Mouse (Mus musculus) midbrain, embryonic 12.5 days (tissue): ENCODE measurements at regions not wholly inside any gene's neighbourhood (a gene's known extent, or its start where the extent isn't known, plus 50 kb on each side); places are given as distances from the start of the nearest gene placed in this dataset.

Experiments
- ATAC-seq: fragments of 200-750 bp; cut with Nextera tagmentation; 2 replicates; pipeline ENCODE4 v1.8.0; 2017; ENCODE audit warnings: low read depth, moderate TSS enrichment, moderate library complexity; ENCODE audit not compliant: low FRiP score
- H3K27ac ChIP-seq: fragments of 300-500 bp; sonication (generic); replicated peaks from 2 replicates; pipeline ENCODE4 v1.5.1; 2016; ENCODE audit warnings: mild to moderate bottlenecking
- H3K27me3 ChIP-seq: fragments of 300-500 bp; sonication (generic); 2 replicates; pipeline ENCODE4 v1.6.1; 2016; ENCODE audit warnings: mild to moderate bottlenecking
- H3K36me3 ChIP-seq: fragments of 300-500 bp; sonication (generic); 2 replicates; pipeline ENCODE4 v1.6.1; 2016
- H3K4me1 ChIP-seq: fragments of 300-500 bp; sonication (generic); 2 replicates; pipeline ENCODE4 v1.6.1; 2016
- H3K4me2 ChIP-seq: fragments of 300-500 bp; sonication (generic); replicated peaks from 2 replicates; pipeline ENCODE4 v1.6.1; 2016; ENCODE audit warnings: mild to moderate bottlenecking, moderate library complexity
- H3K4me3 ChIP-seq: fragments of 300-500 bp; sonication (generic); 2 replicates; pipeline ENCODE4 v1.5.1; 2016; ENCODE audit warnings: mild to moderate bottlenecking
- H3K9ac ChIP-seq: fragments of 300-500 bp; sonication (generic); replicated peaks from 2 replicates; pipeline ENCODE4 v1.6.1; 2016; ENCODE audit warnings: mild to moderate bottlenecking, moderate library complexity
- H3K9me3 ChIP-seq: fragments of 300-500 bp; sonication (generic); 2 replicates; pipeline ENCODE4 v1.6.1; 2016; ENCODE audit warnings: mild to moderate bottlenecking
- WGBS: fragments of 180-500 bp; shearing (Covaris S2); methylation state at CpG from one replicate; pipeline ENCODE4 v1.1.7; 2016; 5-methylcytosine and 5-hydroxymethylcytosine counted together

DNA sequence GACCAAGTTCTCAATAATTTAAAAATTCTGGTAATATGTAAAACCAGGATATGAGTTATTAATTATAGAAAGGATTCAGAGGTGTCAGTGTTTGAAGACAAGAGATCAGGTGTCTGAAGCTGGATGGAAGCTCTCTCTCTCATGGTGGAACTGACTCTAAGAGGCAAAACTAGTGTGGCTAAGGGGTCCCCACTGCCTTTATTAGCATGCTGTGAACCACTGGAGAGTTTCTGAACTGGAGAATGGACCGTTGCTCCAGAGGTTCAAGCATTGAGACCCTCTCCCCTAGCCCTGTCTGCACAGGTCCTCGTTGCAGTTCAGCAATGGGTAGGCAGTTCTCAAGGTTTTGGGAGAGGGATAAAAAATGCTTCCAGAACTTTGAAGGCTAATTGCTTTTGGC lies 191.4 kb upstream of the Gm5148 start:
- H3K4me1 ChIP-seq: peaks cover 8% of the 10 kb centered on the region; the same call in 1 of the 2 replicates
- no peak overlapping the region for H3K9ac ChIP-seq
- H3K36me3 ChIP-seq: no peaks in the 10 kb centered on the region
- H3K9me3 ChIP-seq: no peaks in the 10 kb centered on the region
- no peak for ATAC-seq
- no peak overlapping the region for H3K27ac ChIP-seq
- WGBS: 65% methylated on average over 2 of the region's 2 CpGs
- peaks cover 14% of the 10 kb centered on the region for H3K27me3 ChIP-seq
- no peak overlapping the region for H3K4me2 ChIP-seq
- H3K4me3 ChIP-seq: no peak overlapping the region

DNA sequence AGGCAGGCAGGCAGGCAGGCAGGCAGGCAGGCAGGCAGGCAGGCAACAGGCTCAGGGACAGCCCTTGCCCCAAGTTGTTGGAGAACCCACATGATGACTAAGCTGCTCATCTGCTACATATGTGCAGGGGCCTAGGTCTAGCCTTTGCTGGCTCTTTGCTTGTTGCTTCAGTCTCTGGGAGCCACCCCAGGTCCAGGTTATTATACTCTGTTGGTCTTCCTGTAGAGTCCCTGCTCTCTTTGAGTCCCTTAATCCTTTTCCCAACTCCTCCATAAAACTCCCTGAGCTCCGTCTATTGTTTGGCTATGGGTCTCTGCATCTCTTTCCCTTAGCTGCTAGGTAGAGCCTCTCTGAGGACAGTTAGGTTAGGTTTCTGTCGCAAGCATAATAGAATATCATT lies 189.8 kb upstream of the Gm5148 start:
- Histone ChIP-seq H3K4me3 (no peak overlapping the region), H3K36me3 (no peaks in the 10 kb centered on the region), H3K4me2 (no peak overlapping the region), H3K9ac (no peak overlapping the region), H3K9me3 (no peaks in the 10 kb centered on the region), H3K4me1 (peaks cover 8% of the 10 kb centered on the region; the same call in 1 of the 2 replicates), H3K27ac (no peak overlapping the region), H3K27me3 (peaks cover 12% of the 10 kb centered on the region)
- 87% methylated on average over 2 of the region's 2 CpGs for WGBS
- ATAC-seq: no peak

GRCm38 (mm10) chr3:37909821-37910220 lies 185.5 kb upstream of the Gm5148 start:
- H3K27me3 ChIP-seq: peaks cover 6% of the 10 kb centered on the region
- no peaks in the 10 kb centered on the region for H3K9me3 ChIP-seq
- H3K4me3 ChIP-seq: no peak overlapping the region
- H3K9ac ChIP-seq: no peak overlapping the region
- no peak overlapping the region for H3K27ac ChIP-seq
- WGBS: 96% methylated on average over 4 of the region's 4 CpGs
- H3K36me3 ChIP-seq: no peaks in the 10 kb centered on the region
- no peaks in the 10 kb centered on the region for H3K4me1 ChIP-seq
- no peak overlapping the region for H3K4me2 ChIP-seq
- ATAC-seq: no peak

DNA sequence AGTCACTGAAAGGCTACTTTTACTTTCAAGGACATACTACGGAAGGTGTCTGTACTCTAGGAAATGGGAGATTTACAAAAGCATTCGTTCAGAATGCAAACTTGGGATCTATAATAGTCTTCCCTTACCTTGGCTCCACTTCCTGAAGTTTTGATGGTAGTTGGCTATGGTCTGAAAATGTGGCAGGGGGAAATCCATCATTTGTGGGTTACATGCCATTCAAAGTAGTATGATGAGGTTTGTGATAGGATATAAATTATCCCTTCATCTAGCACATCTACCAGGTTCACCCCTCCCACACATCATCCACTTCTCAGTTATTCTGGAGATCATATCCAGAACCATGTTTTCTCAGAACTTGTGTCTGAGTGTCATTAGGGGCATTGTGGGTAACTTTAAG lies 184.7 kb upstream of the Gm5148 start:
- no peaks in the 10 kb centered on the region for H3K4me1 ChIP-seq
- H3K4me2 ChIP-seq: no peak overlapping the region
- no peak for ATAC-seq
- peaks cover 3% of the 10 kb centered on the region; the same call in 1 of the 2 replicates for H3K27me3 ChIP-seq
- no peak overlapping the region for H3K4me3 ChIP-seq
- no peaks in the 10 kb centered on the region for H3K9me3 ChIP-seq
- no peaks in the 10 kb centered on the region for H3K36me3 ChIP-seq
- 84% methylated on average over 2 of the region's 2 CpGs for WGBS
- H3K27ac ChIP-seq: no peak overlapping the region
- H3K9ac ChIP-seq: no peak overlapping the region

GRCm38 (mm10) chr3:37908456-37908855 lies 184.2 kb upstream of the Gm5148 start:
- 66% methylated on average over 6 of the region's 6 CpGs for WGBS
- no peaks in the 10 kb centered on the region for H3K36me3 ChIP-seq
- no peaks in the 10 kb centered on the region; the same call in 1 of the 2 replicates for H3K27me3 ChIP-seq
- no peak overlapping the region for H3K4me3 ChIP-seq
- no peak overlapping the region for H3K27ac ChIP-seq
- H3K9me3 ChIP-seq: no peaks in the 10 kb centered on the region
- no peak for ATAC-seq
- H3K9ac ChIP-seq: no peak overlapping the region
- H3K4me1 ChIP-seq: no peaks in the 10 kb centered on the region
- no peak overlapping the region for H3K4me2 ChIP-seq

GRCm38 (mm10) chr3:37907432-37908088 lies 183.3 kb upstream of the Gm5148 start:
- no peak overlapping the region for H3K4me3 ChIP-seq
- H3K36me3 ChIP-seq: no peaks in the 10 kb centered on the region
- H3K4me1 ChIP-seq: no peaks in the 10 kb centered on the region
- H3K27ac ChIP-seq: no peak overlapping the region
- no peak for ATAC-seq
- H3K27me3 ChIP-seq: no peaks in the 10 kb centered on the region; the same call in 1 of the 2 replicates
- no peaks in the 10 kb centered on the region for H3K9me3 ChIP-seq
- no peak overlapping the region for H3K4me2 ChIP-seq
- H3K9ac ChIP-seq: no peak overlapping the region
- 70% methylated on average over 14 of the region's 14 CpGs for WGBS

DNA sequence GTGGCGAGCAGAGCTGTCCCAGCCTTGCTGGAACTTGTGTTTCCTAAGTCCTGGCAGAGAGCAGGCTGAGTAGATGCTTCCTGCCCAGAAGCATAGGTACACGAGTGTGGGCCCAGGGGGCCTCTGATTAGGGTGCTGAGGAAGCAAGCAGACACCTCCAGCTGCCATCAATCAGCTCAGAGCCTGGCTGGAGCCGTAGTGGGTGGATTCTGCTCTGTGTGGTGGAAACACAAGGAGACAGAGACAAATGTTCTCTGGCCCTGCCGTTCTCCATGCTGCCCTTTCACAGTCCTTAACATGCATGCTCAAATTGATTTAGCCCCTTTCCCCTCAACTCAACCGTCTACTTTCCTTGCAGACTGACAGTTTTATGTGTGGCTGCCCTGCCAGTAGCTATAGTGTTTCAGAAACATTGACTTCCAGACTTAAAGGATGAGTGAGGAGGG lies 182.5 kb upstream of the Gm5148 start:
- H3K4me1 ChIP-seq: no peaks in the 10 kb centered on the region

DNA sequence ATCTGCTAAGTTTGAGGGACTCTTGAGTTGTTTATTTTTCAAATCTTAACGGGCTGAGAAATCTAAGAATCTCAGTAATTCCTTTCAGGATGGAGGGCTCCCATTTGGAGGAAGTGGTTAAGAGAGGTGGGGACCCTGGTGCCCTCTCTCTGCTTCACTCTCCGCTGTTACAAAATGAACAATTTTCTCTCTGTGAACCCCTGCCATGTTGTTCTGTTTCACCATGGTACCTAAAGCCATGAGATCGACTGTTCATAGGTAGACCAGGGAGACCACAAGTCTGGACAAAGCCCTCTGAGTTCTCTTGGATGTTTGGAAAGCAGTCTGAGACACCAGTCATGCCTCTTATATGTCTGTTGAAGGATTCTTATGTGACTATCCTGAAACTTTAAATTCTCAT lies 179.9 kb upstream of the Gm5148 start:
- no peaks in the 10 kb centered on the region for H3K36me3 ChIP-seq
- H3K9ac ChIP-seq: no peak overlapping the region
- no peaks in the 10 kb centered on the region for H3K9me3 ChIP-seq
- WGBS: 72% methylated on average over 3 of the region's 3 CpGs
- no peak for ATAC-seq
- no peak overlapping the region for H3K27ac ChIP-seq
- no peak overlapping the region for H3K4me3 ChIP-seq
- H3K4me2 ChIP-seq: no peak overlapping the region
- peaks cover 2% of the 10 kb centered on the region; the same call in 1 of the 2 replicates for H3K27me3 ChIP-seq
- H3K4me1 ChIP-seq: no peaks in the 10 kb centered on the region

More for the DNA sequence above, 182.5 kb upstream of the Gm5148 start:
- no peak for ATAC-seq
- Histone ChIP-seq H3K9ac (no peak overlapping the region), H3K4me3 (no peak overlapping the region), H3K36me3 (no peaks in the 10 kb centered on the region), H3K4me2 (no peak overlapping the region), H3K9me3 (no peaks in the 10 kb centered on the region), H3K27me3 (no peaks in the 10 kb centered on the region; the same call in 1 of the 2 replicates), H3K27ac (no peak overlapping the region)
- 39% methylated on average over 5 of the region's 5 CpGs for WGBS

- H3K27ac ChIP-seq: no peak overlapping the region
- H3K4me2 ChIP-seq: no peak overlapping the region
- 74% methylated on average over 3 of the region's 3 CpGs for WGBS
- H3K4me3 ChIP-seq: no peak overlapping the region
- H3K9ac ChIP-seq: no peak overlapping the region
- H3K4me1 ChIP-seq: no peaks in the 10 kb centered on the region
- ATAC-seq: no peak
- peaks cover 7% of the 10 kb centered on the region; the same call in 1 of the 2 replicates for H3K27me3 ChIP-seq
- no peaks in the 10 kb centered on the region for H3K9me3 ChIP-seq
- H3K36me3 ChIP-seq: no peaks in the 10 kb centered on the region
Observed at GRCm38 (mm10) chr3:37903482-37903881, 179.2 kb upstream of the Gm5148 start.

- Histone ChIP-seq H3K27me3 (0 out of 2 replicates have a peak, but pooled peaks cover 9% of the 10 kb centered on the region), H3K9me3 (no peaks in the 10 kb centered on the region), H3K4me3 (no peak overlapping the region), H3K27ac (no peak overlapping the region), H3K4me1 (peaks cover 2% of the 10 kb centered on the region), H3K9ac (no peak overlapping the region), H3K36me3 (no peaks in the 10 kb centered on the region), H3K4me2 (no peak overlapping the region)
- WGBS: 96% methylated on average over 4 of the region's 4 CpGs
- no peak for ATAC-seq
Observed at GRCm38 (mm10) chr3:37903021-37903420, 178.7 kb upstream of the Gm5148 start.

DNA sequence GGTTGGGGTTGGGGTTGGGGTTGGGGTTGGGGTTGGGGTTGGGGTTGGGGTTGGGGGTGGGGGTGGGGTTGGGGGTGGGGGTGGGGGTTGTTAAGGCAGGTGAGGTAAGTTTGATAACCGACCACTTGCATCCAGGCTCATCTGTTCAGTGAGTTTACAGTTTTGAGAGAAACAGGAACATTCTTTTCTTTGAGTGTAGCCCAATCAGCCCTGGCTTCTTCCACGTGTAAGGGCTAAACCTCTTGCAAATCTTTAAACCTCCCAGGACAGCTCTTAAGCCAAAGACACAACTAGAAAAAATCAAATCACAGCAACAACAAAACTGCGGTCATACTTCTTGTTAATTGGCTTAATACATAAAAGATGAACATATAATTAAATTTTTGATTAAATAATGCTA lies 173.1 kb upstream of the Gm5148 start:
- H3K4me2 ChIP-seq: peak overlapping the region; percentile 50
- 22% methylated on average over 3 of the region's 3 CpGs for WGBS
- H3K36me3 ChIP-seq: no peaks in the 10 kb centered on the region
- H3K27me3 ChIP-seq: 0 out of 2 replicates have a peak, but pooled peaks cover 9% of the 10 kb centered on the region
- H3K9ac ChIP-seq: no peak overlapping the region
- no peaks in the 10 kb centered on the region for H3K9me3 ChIP-seq
- H3K4me3 ChIP-seq: peak overlapping the region; percentile 35; the same call in 1 of the 2 replicates
- H3K27ac ChIP-seq: peak overlapping the region; percentile 71
- ATAC-seq: peak; percentile 52
- H3K4me1 ChIP-seq: peaks cover 15% of the 10 kb centered on the region

- WGBS: under 1% methylated on average over 17 of the region's 17 CpGs
- peak; percentile 91 for ATAC-seq
- 0 out of 2 replicates have a peak, but pooled peaks cover 9% of the 10 kb centered on the region for H3K27me3 ChIP-seq
Observed at GRCm38 (mm10) chr3:37896821-37897311, 172.6 kb upstream of the Gm5148 start.

More at GRCm38 (mm10) chr3:37896821-37897311, 172.6 kb upstream of the Gm5148 start:
- H3K9me3 ChIP-seq: no peaks in the 10 kb centered on the region
- peaks cover 15% of the 10 kb centered on the region for H3K4me1 ChIP-seq
- H3K27ac ChIP-seq: peak overlapping the region; percentile 71
- peak overlapping the region; percentile 35 for H3K4me3 ChIP-seq
- no peak overlapping the region for H3K9ac ChIP-seq
- H3K36me3 ChIP-seq: no peaks in the 10 kb centered on the region
- peak overlapping the region; percentile 50 for H3K4me2 ChIP-seq
